Mouse (Mus musculus): ENCODE results near the gene Smoc2.

DNA sequence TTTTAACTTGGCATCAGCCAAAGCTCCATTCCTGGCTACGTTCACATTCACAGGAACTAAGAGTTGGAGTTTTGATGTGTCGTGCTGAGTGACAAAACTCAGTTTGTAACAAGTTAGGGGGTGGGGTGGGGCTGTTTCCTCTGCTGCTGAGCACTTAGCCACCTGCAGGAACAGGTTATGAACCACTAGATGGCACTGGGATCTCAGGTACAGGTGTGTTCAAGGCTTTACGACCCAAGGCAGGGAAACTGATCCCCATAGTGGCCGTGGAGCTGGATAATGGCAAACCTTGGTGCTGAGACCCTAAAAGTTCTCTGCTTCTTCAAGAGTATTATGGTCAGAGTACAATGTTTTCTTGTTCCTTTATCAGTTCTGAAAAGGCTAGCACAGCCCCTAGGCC, 45.6 kb upstream of the Smoc2 start:
- no peak for TF ChIP-seq TAL1 (IDR thresholded peaks at IDR 0.05; ENCODE audit: low read length)
- no peak for TF ChIP-seq GATA1 (IDR thresholded peaks at IDR 0.05; ENCODE audit: low read length)
